In the genomic region with DNA sequence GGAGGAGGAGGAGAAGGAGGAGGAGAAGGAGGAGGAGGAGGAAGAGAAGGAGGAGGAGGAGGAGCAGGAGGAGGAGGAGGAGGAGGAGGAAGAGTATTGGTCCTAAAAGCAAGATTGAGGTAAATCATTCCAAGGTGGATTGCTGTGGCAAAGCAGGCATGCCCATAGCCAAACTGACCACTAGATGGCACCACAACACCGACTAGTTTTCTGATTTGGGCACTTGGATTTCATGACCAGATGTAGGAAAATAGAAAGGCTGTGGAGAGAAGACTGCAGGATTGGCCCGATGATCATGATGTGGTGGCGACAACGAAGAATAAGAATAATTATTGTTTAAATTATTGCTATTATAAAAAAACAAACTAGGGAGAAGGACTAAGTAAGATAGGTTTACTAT, we compare ENCODE assay signal across 8 mouse cellular contexts.
DNase-seq lines count a peak whose midpoint lies in the region; ATAC-seq lines count a peak whose summit lies in the region.

No protein-coding gene starts in this region.

- no peaks in the 10 kb centered on the region for H3K9me3 ChIP-seq in liver, embryonic 13.5 days (replicated peaks)
- no peaks in the 10 kb centered on the region for H3K9me3 ChIP-seq in neural tube, embryonic 14.5 days (ENCODE audit: control insufficient read depth, low read length)

- peak; percentile 85 for DNase-seq in CD4-positive, CD25-positive, alpha-beta regulatory T cell, adult 2 months (ENCODE audit: low read depth, low spot score)
- peak; percentile 79 for DNase-seq in adrenal gland, postnatal 25 days
- peak; percentile 83 for DNase-seq in embryo, embryonic 9.5 days (ENCODE audit: extremely low spot score)
- DNase-seq in heart, postnatal 10 days = peak; percentile 86 to 94
- DNase-seq in kidney, postnatal 14 days = peak; percentile 83
- peak; percentile 35 for DNase-seq in liver, embryonic 13.5 days
- DNase-seq in testis, postnatal 10 days (ENCODE audit: low spot score) = peak; percentile 91

- H3K27ac ChIP-seq in liver, embryonic 13.5 days = no peak overlapping the region
- no peak overlapping the region for H3K27ac ChIP-seq in neural tube, embryonic 14.5 days (ENCODE audit: low read depth, low read length)

- no peaks in the 10 kb centered on the region for H3K36me3 ChIP-seq in liver, embryonic 13.5 days
- H3K36me3 ChIP-seq in neural tube, embryonic 14.5 days (ENCODE audit: control insufficient read depth, insufficient read depth, low read length) = no peaks in the 10 kb centered on the region

- no peak overlapping the region for H3K4me3 ChIP-seq in liver, embryonic 13.5 days (replicated peaks)
- no peak overlapping the region for H3K4me3 ChIP-seq in neural tube, embryonic 14.5 days (ENCODE audit: low read depth, low read length)

- no peak overlapping the region for H3K9ac ChIP-seq in liver, embryonic 13.5 days
- H3K9ac ChIP-seq in neural tube, embryonic 14.5 days (replicated peaks; ENCODE audit: low read depth, low read length) = no peak overlapping the region

- H3K27me3 ChIP-seq in liver, embryonic 13.5 days = no peaks in the 10 kb centered on the region
- no peaks in the 10 kb centered on the region for H3K27me3 ChIP-seq in neural tube, embryonic 14.5 days (ENCODE audit: control insufficient read depth, insufficient read depth, low read length)

- 15% methylated on average over 4 of the region's 4 CpGs for WGBS in liver, embryonic 13.5 days (ENCODE audit: insufficient replicate concordance)
- WGBS in neural tube, embryonic 14.5 days = 22% methylated on average over 4 of the region's 4 CpGs

- no peak overlapping the region for H3K4me2 ChIP-seq in liver, embryonic 13.5 days
- H3K4me2 ChIP-seq in neural tube, embryonic 14.5 days (ENCODE audit: low read depth, low read length) = no peak overlapping the region

- no peaks in the 10 kb centered on the region for H3K4me1 ChIP-seq in liver, embryonic 13.5 days (replicated peaks)
- no peaks in the 10 kb centered on the region for H3K4me1 ChIP-seq in neural tube, embryonic 14.5 days (ENCODE audit: control insufficient read depth, insufficient read depth, low read length)

- ATAC-seq in liver, embryonic 13.5 days (ENCODE audit: low read depth) = no peak
- ATAC-seq in neural tube, embryonic 14.5 days (ENCODE audit: low read depth) = peak; percentile 80

- intact Hi-C loops in heart, postnatal 10 days (cut with DNase I) = loop anchor here (1.0 to 2.0 kb wide), 3 partner anchors 155 to 376 kb away; no protein-coding TSS in a partner anchor

Comparison
In these comparisons a context has a peak if more than half of its experiments do, and no peak if none do; other contexts are left out.
1. DNase-seq: peak in every context shown above with its lines; median percentile 91 in testis, postnatal 10 days; 90 in heart, postnatal 10 days; 85 in CD4-positive, CD25-positive, alpha-beta regulatory T cell, adult 2 months; 83 in embryo, embryonic 9.5 days; 83 in kidney, postnatal 14 days; 79 in adrenal gland, postnatal 25 days; 35 in liver, embryonic 13.5 days.